ENCODE assay signal across 20 mouse cellular contexts in genomic region chr4:133902510-133902909, GRCm38 (mm10). TPM values are rescaled to one million over a fixed set of nuclear protein-coding genes. Genes with fewer than 3 reads are reported as not detected.
A peak's percentile ranks its signal among the peaks of the same experiment; 100 is the strongest.
DNase-seq lines count a peak whose midpoint lies in the region; ATAC-seq and TF ChIP-seq lines count a peak whose summit lies in the region.
"Had no signal": no experiment of that assay in that cellular context is flagged by ENCODE, and none has a peak within 500 bp of the region (broad histone marks: within the 10 kb centered on the region; RNA-seq: fewer than 3 reads in every experiment).

No protein-coding gene starts in this region.

- H3K4me3 ChIP-seq in intestine, postnatal 0 days (ENCODE audit: low read depth, low read length) = no peak overlapping the region
- H3K4me3 ChIP-seq in intestine, embryonic 15.5 days (replicated peaks) = no peak overlapping the region
- no peak overlapping the region for H3K4me3 ChIP-seq in thymus, adult 2 months (ENCODE audit: control insufficient read depth, insufficient read depth, low read length)
- H3K4me3 ChIP-seq in midbrain, embryonic 15.5 days = no peak overlapping the region
- H3K4me3 ChIP-seq: forebrain, embryonic 15.5 days; heart, embryonic 10.5 days; limb, embryonic 15.5 days; midbrain, embryonic 10.5 days had no signal

- no peaks in the 10 kb centered on the region for H3K36me3 ChIP-seq in intestine, postnatal 0 days (ENCODE audit: control insufficient read depth, insufficient read depth)
- no peaks in the 10 kb centered on the region for H3K36me3 ChIP-seq in intestine, embryonic 15.5 days
- H3K36me3 ChIP-seq in thymus, adult 2 months (ENCODE audit: control insufficient read depth, insufficient read depth, low read length) = no peaks in the 10 kb centered on the region
- no peaks in the 10 kb centered on the region for H3K36me3 ChIP-seq in splenic B cell, adult 2 months (ENCODE audit: control insufficient read depth, insufficient read depth, low read length, poor library complexity, severe bottlenecking)
- H3K36me3 ChIP-seq in midbrain, embryonic 15.5 days (replicated peaks) = no peaks in the 10 kb centered on the region
- H3K36me3 ChIP-seq: forebrain, embryonic 15.5 days; heart, embryonic 10.5 days; limb, embryonic 15.5 days; midbrain, embryonic 10.5 days had no signal

- DNase-seq in thymus, adult 2 months = peak; percentile 30
- no peak for DNase-seq in thymus, postnatal 36 days
- peak; percentile 27 for DNase-seq in T-cell, adult 2 months (ENCODE audit: low spot score)
- DNase-seq in splenic B cell, adult 2 months (ENCODE audit: low read depth, low spot score) = peak; percentile 52
- DNase-seq in heart, adult 11 months = no peak
- DNase-seq: adrenal gland, adult 8-10 months; cerebellum, adult 8-10 months; gastrocnemius, postnatal 10 days; kidney, postnatal 14 days; layer of hippocampus, adult 9-11 months; lung, postnatal 10 days; right cerebral cortex, postnatal 14 days had no signal

- H3K27me3 ChIP-seq in intestine, postnatal 0 days (replicated peaks; ENCODE audit: control insufficient read depth, insufficient read depth, low read length) = no peaks in the 10 kb centered on the region
- no peaks in the 10 kb centered on the region for H3K27me3 ChIP-seq in intestine, embryonic 15.5 days (replicated peaks)
- no peaks in the 10 kb centered on the region for H3K27me3 ChIP-seq in thymus, adult 2 months (ENCODE audit: control insufficient read depth, insufficient read depth, low read length)
- H3K27me3 ChIP-seq in splenic B cell, adult 2 months (ENCODE audit: control insufficient read depth, insufficient read depth, low read length, poor library complexity, severe bottlenecking) = no peaks in the 10 kb centered on the region
- no peaks in the 10 kb centered on the region for H3K27me3 ChIP-seq in midbrain, embryonic 15.5 days (replicated peaks)
- H3K27me3 ChIP-seq: CH12.LX; forebrain, embryonic 15.5 days; limb, embryonic 15.5 days had no signal

- no peak overlapping the region for H3K9ac ChIP-seq in intestine, postnatal 0 days (ENCODE audit: low read depth, low read length)
- no peak overlapping the region for H3K9ac ChIP-seq in intestine, embryonic 15.5 days
- H3K9ac ChIP-seq in midbrain, embryonic 15.5 days = no peak overlapping the region
- H3K9ac ChIP-seq: forebrain, embryonic 15.5 days; limb, embryonic 15.5 days had no signal

- WGBS in intestine, postnatal 0 days = 91% methylated on average over 2 of the region's 2 CpGs
- WGBS in intestine, embryonic 15.5 days = 92% methylated on average over 2 of the region's 2 CpGs
- 93% methylated on average over 2 of the region's 2 CpGs for WGBS in thymus, adult 2 months
- WGBS in midbrain, embryonic 15.5 days = 92% methylated on average over 2 of the region's 2 CpGs

- peak; percentile 51 for TF ChIP-seq CTCF in intestine, postnatal 0 days (IDR thresholded peaks at IDR 0.05; ENCODE audit: low read depth)
- no peak for TF ChIP-seq CTCF in thymus, adult 2 months (IDR thresholded peaks at IDR 0.05; ENCODE audit: borderline replicate concordance, control insufficient read depth, extremely low read depth, insufficient read depth, low read length, poor library complexity)

- H3K27ac ChIP-seq in intestine, postnatal 0 days (ENCODE audit: low read depth, low read length) = no peak overlapping the region
- H3K27ac ChIP-seq in intestine, embryonic 15.5 days = no peak overlapping the region
- H3K27ac ChIP-seq in thymus, adult 2 months (ENCODE audit: control insufficient read depth, insufficient read depth, low read length) = no peak overlapping the region
- no peak overlapping the region for H3K27ac ChIP-seq in midbrain, embryonic 15.5 days
- H3K27ac ChIP-seq: forebrain, embryonic 15.5 days; limb, embryonic 15.5 days; midbrain, embryonic 10.5 days had no signal

- ATAC-seq in intestine, postnatal 0 days = no peak
- ATAC-seq in intestine, embryonic 15.5 days = no peak
- ATAC-seq in midbrain, embryonic 15.5 days (replicated peaks) = no peak
- ATAC-seq: forebrain, embryonic 15.5 days had no signal

- H3K4me1 ChIP-seq in intestine, postnatal 0 days (replicated peaks; ENCODE audit: control insufficient read depth, insufficient read depth, low read length) = 0 out of 2 replicates have a peak, but pooled peaks cover 5% of the 10 kb centered on the region
- peaks cover 16% of the 10 kb centered on the region for H3K4me1 ChIP-seq in intestine, embryonic 15.5 days (replicated peaks)
- H3K4me1 ChIP-seq in thymus, adult 2 months (replicated peaks; ENCODE audit: control insufficient read depth, insufficient read depth, low read length) = peaks cover 18% of the 10 kb centered on the region
- H3K4me1 ChIP-seq in midbrain, embryonic 15.5 days = no peaks in the 10 kb centered on the region

- no peaks in the 10 kb centered on the region for H3K9me3 ChIP-seq in intestine, postnatal 0 days (ENCODE audit: control insufficient read depth)
- no peaks in the 10 kb centered on the region for H3K9me3 ChIP-seq in intestine, embryonic 15.5 days
- no peaks in the 10 kb centered on the region for H3K9me3 ChIP-seq in midbrain, embryonic 15.5 days
- H3K9me3 ChIP-seq: forebrain, embryonic 15.5 days; heart, embryonic 10.5 days; limb, embryonic 15.5 days; midbrain, embryonic 10.5 days had no signal

- no peak overlapping the region for H3K4me2 ChIP-seq in intestine, postnatal 0 days (replicated peaks; ENCODE audit: low read depth)
- no peak overlapping the region for H3K4me2 ChIP-seq in intestine, embryonic 15.5 days (replicated peaks)
- no peak overlapping the region for H3K4me2 ChIP-seq in midbrain, embryonic 15.5 days
- H3K4me2 ChIP-seq: forebrain, embryonic 15.5 days; limb, embryonic 15.5 days had no signal

- TF ChIP-seq POLR2A in thymus, adult 2 months (IDR thresholded peaks at IDR 0.05; ENCODE audit: control insufficient read depth, extremely low read depth, insufficient read depth, low read length, poor library complexity) = no peak

RNA-seq across cellular contexts. Expression of gene Rps6ka1, which starts 14.9 kb away (rescaled TPM):
- 86.2 and 88.8 TPM in 2 replicates for polyA plus RNA-seq in intestine, postnatal 0 days (2015; fragmentation: Nextera tagmentation; extraction: Ambion mirVana)
- 124 and 133 TPM in 2 replicates for polyA plus RNA-seq in intestine, embryonic 15.5 days (2015; fragmentation: Nextera tagmentation; extraction: Ambion mirVana)
- polyA plus RNA-seq in thymus, adult 2 months (2012; rRNA removed) = 79.3 and 84.0 TPM in 2 replicates
- 23.8 and 24.1 TPM in 2 replicates for polyA plus RNA-seq in midbrain, embryonic 15.5 days (2015; fragmentation: Nextera tagmentation; extraction: Ambion mirVana)

Comparison
In these comparisons a context has a peak if more than half of its experiments do, and no peak if none do; other contexts are left out.
1. DNase-seq: peak in thymus, adult 2 months (single experiment), T-cell, adult 2 months (single experiment) and splenic B cell, adult 2 months (single experiment); none in thymus, postnatal 36 days (0 of 2) and heart, adult 11 months (single experiment).